Mouse (Mus musculus) spleen, postnatal 36 days (tissue): ENCODE results near the gene Ddhd1.

Source experiments
- DNase-seq, 2 experiments: peaks; one replicate each; pipeline ENCODE4 v3.0.0; 2022; ENCODE audit warnings: low spot score in 2 of 2, mixed read lengths in 1 of 2

Ddhd1 gene

DNA sequence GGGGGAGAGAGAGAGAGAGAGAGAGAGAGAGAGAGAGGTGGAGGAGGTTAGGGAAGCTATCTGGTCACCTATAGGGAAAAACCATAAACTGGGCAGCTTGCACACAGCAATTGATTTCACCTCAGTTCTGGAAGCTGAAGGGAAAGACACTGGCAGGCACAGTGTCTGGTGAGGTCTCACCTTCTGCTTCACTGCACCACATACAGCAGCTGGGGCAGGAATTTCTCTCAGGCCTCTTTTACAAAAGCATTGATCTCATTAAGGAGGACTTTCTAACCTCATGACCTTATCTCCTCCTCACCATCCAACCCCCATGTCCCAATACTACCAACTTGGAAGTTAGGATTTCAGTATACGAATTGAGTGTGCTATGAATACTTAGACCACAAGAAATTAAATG, 13.2 kb downstream of the Ddhd1 start:
- no peak for DNase-seq

DNA sequence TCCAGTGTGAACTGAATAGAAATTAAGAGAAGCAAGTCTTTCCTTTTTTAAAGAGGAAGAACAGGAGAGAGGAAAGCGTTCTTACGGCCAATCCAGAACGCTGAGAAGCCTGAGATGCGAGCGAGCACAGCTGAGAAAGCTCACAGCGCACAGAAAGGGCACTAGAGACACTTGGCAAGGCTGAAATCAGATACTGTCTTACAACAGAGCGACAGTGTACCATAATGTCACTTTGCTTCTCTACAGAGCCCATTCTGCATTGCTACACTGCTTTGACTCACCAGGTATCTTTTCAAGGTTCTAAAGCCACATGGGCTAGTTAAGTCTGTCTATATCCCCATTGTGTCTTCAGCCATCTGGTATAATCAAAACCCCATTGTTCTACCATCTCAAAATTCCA, 13.7 kb downstream of the Ddhd1 start:
- no peak for DNase-seq

DNA sequence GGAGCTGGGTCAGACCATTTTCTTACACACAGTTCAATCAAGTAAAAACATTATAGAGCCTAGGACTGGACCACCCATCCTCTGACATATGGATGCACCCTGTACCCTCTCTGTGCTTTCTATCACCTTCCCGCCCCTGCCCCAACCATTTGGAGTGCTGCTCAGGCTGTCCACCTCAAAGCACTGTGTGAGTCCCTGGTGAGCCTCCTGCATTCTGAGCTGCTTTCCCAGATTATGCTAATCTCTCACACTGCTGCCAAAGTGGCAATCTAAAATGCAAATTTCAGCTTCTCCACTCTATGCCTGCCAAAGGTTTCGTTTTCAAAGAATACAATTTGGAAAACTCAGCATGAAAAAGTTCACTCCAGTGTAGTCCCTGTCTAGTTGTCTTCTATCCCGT, 14.5 kb downstream of the Ddhd1 start:
- DNase-seq = no peak

DNA sequence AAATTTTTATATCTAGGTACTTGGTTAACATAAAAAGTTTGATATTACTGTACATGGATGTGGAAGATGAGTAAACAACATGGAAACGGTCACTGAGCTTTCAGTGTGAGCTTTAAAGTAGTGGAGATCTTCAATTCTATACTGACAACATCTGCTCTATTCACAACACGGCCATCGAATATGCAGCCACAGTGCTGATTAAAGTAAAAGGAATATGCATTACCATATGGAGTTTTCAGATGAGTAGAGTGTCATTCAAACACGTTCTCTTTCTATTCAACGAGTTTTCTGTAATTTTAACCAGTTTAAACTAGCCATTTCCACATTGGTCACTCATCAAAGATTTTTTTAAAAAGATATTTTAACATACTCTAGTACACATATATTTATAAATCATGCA, 15.1 kb downstream of the Ddhd1 start:
- no peak for DNase-seq

DNA sequence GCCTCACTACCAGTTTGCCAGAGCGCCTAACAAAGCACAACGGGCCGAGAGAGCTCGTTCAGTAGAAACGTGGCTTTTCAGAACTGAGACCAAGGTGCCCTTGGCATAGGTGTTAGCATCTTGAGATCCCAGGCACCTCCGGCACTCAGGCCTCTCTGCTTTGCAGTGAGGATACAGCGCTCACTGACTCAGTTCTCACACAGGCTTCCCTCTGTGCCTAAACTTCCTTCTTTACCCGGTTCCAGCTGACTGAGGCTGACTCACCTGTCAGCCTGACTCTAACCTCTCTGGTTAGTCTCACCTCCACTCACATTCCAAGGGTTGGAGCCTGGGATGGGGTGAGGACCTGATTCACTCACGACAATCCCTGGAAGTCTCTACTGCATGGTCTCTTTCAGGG, 15.7 kb downstream of the Ddhd1 start:
- DNase-seq = no peak

DNA sequence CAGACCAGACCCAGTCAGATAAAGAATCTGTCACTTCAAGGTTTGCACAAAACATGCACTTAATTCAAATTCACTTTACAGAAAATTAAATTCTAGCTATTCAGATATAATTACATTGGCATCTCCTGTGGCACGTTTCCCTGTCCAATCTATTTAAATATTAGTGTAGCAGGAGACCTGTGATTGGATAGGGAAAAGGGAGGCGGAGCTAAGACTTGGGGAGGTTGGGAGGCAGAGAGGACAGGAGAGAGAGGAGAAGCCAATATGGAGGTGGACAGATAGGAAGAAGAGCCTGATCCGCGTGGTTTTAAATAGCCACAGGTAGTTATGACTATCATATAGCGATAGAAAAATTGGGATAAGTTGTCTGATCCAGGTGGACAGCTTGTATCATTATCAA, 19.2 kb downstream of the Ddhd1 start:
- DNase-seq = no peak

DNA sequence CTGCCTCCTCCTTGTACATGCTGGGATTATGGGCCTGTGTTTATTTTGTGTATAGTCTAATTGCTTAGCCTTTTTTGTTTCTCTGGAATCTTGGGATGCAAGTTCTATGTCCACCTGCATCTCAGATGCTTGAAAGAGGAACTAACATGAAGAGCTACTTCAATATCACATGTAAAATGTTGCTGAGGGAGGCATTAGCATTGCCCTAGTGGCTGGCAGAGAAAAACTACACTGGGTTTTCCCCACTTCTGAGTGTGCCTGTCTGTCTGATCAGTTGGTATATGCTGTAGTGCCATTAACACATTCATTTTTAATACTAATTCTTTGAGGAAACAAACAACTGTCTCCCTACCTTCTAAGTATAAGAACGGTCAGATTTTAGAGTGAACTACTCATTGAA, 22.4 kb downstream of the Ddhd1 start:
- DNase-seq = peak in 1 of 2 experiments; percentile 6

DNA sequence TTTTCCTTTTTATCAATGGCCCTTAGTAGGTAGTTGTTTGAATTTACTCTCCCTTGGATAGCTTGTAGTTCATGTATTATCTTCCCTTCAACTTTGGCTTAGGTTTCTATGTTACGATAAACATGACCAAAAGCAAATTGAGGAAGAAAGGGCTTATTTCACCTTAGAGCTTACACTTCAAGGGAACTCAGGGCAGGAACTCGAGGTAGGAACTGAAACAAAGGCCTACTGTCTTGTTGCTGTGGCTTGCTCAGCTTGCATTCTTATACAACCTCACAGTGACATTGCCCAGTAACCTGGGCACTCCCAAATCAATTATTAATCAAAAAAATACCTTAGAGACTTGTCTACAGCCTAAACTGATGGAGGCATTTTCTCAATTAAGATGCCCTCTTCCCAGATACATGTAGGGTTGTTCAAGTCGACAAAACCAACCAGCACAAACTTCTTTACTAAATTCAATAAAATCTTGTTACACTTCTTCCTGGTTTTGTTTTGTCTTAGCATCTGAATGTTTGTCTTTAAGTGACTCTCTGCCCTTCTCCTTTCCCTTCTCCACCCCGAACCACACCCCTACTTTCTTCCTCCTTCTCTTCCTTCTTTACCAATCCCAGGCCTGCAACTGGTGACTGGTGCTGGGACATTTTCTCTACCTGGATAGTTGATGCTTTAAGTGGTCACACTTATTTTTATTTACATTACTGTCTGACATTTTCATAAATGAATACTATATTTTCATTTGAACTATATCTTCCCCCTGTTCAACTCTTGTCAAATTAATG, 25.0 kb downstream of the Ddhd1 start:
- no peak for DNase-seq

DNA sequence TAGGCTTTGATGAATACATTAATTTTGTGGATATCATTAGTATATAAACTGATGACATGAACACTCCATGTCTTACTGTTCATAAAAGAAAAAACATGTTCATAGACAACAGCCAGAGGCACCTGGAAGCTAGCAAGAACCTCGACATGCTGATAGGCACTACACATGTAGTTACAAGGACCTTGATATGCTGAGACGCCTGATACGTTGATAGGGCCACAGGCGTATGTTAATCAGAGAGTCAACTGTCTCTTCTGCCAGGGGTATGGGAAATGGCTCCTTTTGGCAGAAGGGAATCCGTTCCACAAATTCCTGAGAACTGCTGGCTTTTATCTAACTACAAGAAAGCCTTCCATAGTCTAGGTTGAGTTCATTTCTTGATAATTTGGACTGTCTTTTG, 27.4 kb downstream of the Ddhd1 start:
- DNase-seq = no peak

DNA sequence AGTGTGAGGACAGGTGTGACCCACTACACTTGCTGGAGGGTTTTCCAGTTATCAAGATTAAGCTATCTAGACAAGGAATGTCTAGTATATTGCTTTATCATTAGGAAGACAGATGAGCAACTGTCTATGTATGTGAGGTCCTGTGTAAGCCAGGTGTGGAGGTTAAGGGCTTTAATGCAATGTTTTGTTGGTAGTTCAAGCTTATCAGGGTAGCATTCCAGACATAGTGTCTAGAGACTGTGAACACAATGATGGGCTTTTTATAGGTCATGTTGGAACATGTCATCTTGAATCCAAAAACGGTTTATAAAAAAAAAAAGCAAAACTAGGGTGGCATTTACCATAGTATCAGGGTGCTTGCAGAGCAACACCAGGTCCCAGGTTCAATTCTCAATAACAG, 28.0 kb downstream of the Ddhd1 start:
- no peak for DNase-seq

DNA sequence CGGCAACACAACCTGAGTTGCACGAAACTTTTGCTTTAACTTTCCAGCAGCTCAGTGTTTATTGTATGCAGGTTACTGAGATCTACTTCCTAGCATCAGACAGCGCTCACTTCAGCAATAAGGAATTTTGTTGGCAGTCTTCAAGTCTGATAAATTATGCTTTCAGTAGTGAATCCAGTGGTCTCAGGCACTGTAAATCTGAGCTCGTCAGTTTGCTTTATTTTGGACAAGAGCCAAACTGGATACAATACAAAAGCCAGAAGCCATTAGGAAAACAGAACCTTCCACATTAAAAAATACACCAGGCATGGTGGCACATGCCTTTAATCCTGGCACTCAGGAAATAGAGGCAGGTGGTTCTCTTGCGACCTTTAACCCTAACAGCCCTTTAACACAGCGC, 39.6 kb downstream of the Ddhd1 start:
- no peak for DNase-seq

DNA sequence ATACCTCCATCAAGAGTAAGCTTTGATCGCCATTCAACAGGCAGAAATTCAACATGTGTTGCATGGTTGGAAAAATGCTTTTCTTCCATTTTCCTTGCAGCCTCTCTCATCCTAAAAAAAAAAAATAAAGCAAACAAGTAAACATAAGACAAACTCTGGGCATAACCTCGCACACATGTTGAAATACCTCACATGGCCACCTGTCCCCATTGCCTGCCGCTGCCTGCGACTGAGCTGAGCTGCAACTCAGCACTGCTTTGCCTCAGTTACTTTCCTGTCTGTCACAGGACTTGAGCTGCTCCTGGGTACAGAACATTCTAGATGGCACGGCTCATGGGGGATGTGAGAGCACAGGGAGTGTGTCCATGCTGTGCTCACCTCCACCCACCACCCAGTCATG, 41.4 kb downstream of the Ddhd1 start:
- DNase-seq = no peak

DNA sequence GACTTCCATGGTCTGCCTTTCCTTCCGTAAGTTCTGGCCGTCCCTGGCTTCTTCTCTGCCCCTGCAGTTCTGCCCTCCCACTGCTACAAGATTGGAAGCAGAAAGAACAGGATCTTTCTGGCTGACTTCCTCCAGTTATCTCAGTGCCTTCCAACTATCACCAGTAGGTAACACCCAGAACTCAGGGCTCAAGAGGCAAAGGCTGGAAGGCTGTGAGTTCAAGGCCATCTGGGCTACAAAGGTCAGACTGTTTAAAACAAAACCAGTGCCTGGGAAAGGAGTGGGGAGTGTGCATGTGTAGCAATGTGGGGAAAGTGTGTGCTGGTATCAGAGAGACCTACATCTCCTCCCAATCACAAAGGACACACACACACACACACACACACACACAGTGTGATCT, 42.2 kb downstream of the Ddhd1 start:
- DNase-seq = no peak

DNA sequence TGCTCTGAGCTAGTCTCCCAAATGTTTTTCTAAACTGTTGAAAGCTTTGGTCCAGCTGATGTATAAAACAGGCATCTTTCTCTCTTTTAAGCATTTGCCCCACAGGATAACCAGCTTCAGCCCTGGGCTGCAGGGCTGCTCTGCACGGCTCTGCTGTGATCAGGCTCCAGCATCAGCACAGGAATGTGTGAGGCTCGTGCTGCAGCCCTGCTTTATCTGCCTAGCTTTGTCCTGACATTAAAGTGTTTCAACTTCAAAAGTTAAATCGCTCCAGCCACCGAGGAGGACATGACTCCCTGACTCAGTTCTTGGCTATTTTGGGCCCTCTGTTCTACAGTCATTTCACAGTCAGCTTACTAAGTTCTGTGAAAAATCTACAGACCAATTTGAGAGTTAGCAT, 43.1 kb downstream of the Ddhd1 start:
- no peak for DNase-seq

DNA sequence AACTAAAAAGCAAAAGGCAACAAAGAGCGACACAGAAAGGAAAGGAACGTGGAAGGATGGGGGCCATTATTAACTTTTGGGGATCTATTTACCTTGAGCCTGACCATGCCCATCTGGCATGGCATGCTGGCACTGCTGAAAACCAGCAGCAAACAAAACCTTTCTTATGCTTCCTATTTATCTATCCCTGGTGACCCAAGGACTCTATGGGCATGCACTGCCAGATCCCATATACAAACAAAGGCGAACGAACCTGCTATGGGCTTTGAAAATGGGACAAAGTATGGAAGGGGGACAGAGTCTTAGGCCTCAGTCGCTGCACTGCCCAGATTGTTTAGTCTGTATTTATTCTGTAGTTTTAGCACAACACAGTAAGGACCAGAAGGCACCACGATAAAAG, 43.5 kb downstream of the Ddhd1 start:
- DNase-seq = no peak

DNA sequence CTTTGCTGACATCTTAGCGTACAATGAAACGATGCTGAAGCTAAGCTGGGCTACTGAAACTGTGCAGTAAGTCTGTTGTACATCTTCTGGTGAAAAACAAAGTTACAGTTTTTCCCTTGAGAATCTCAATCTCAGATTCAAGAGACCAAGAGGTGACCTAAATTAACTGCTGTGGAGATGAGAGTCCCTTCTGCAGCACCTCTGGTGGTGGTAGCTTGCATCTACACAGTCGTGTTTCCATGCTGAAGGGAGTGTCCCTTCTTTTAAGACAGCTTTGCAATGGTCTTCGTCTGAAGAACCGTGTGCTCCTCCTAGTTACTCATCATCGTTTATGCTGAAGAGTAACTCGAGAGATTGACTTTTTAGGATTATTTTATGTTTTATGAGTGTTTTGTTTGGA, 46.3 kb downstream of the Ddhd1 start:
- DNase-seq = no peak

DNA sequence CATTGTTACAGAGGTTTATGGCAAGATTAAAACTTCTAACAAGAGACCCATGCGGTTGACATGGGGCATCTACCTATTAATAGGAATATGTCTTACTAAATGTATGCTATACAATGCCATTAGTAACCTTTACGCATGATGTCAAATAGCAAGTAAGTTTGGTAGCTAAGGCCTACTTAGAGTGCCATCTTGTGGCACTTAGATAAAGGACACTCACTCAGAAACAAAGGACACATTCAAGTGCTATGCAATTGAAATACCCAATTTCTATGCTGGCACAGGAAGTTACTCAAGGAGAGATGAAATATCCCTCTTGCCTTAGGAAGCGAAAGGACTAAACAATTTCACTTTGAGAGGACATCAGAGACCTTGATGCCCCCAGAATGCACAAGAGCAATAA, 55.9 kb downstream of the Ddhd1 start:
- DNase-seq = no peak

DNA sequence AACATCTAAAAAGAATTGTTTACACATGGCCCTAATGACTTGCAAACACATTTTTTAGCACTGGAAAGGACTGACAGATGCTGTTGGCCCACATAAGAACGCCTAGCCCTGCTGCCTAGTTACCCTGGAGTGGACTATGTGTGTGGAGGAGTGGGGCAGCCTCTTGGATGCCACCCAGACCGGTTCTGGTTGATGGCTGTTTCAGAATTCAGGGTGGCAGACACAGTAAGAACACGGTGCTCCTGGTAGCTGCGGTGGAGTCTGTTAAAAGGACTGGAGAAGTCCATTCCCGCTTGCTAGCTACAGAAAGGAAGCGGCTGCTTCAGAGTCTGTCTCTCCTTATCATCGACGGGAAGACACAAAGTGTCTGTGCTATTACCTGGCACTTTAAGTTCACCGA, 57.4 kb downstream of the Ddhd1 start:
- no peak for DNase-seq

DNA sequence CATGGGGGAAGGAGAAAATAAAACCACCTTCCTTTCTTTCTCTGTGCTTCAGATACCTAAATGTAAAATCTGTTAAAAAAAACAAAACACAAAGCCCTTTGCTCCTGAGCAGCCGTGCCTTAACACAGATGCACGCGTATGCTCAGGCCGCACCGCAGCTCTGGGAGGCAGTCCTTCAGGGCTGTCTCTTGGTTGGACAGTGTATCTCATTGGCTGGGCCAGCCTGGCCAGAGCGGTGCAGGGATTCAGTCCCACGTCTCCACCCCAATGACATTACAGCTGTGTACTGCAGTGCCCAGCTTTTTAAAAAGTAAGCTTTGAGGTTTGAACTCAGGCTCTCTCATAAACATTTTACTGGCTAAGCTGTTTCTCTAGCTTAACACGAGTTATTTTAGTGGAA, 60.1 kb downstream of the Ddhd1 start:
- DNase-seq = no peak

DNA sequence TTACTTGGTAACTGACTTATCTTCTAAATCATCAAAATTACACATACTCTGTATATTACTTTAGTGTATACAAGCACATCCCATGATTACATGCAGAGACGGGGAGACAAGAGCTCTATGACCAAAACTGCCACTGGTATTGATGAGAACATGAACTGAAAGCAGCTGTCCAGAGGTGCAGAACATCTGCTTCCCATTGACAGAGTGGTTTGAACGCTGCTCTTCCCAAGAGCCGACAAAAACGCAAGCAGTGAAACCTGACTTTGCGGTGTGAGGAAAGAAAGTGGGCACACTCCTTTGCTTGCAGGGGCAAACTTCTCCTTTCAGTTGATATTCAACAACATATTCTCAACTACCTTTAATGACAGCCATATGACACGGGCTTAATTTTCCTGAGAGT, 64.7 kb downstream of the Ddhd1 start:
- DNase-seq = no peak

DNA sequence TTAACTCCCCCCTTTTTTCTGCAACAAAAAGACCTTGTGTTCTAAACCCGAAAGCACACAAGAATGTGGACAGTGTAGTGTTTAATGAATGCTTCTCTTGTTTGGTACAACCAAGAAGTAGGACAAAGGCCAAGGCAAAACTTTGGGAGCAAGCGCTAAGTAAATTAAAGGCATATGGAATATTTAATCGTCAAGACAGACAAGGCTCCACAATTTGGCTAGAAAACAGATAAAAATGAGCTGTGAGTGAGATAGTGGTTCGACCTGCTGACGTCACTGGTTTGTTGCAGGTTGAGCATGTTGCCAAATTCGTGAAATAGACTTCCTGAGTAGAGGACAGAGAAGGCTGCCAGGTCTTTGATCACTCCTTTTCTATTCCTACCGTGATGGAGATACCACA, 69.5 kb downstream of the Ddhd1 start:
- DNase-seq = no peak

DNA sequence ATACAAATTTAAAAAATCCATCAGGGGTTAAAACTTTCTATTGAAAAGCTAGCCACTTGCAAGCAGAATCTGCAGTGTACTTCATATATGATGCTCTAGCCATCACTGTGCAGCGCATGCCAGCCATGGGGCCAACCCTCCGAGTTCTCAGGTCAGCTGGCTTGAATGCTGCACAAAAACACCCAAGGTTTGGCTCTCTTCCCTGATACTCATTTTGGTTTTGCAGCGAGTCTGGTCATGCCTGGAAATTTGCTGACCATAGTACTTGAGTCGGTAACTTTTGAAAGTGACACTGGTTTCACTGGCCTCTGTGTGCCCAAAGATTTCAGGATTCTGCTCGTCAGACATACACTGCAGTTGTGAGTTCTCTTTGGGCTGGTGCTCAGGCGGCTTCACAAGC, 70.4 kb downstream of the Ddhd1 start:
- DNase-seq = no peak

DNA sequence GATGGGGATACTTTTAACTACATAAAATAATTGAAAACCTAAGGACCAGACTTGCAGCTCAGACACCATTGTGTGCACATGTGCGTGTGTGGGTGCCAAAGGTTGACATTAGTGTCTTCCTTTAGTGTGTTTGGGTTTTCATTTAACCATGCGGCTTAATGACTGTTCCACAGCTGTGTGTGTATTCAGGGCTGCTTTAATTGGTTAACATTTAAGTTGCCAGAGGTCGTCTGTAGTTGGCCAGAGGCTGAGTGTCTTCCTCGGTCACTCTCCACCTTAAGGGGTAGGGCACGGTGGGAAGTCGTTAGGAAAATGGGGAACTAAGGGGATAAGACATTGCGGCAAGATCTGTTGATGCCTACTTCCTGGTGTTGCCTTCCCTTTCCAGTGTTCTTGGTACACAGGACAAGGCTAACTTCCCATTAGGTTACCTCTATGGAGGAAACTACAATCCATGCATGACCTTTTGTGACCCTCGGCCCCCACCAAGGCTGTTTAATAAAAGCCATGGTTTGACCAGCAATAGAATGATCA, 74.4 kb downstream of the Ddhd1 start:
- no peak for DNase-seq
